ENCODE assay signal across 26 mouse cellular contexts in the genomic region with DNA sequence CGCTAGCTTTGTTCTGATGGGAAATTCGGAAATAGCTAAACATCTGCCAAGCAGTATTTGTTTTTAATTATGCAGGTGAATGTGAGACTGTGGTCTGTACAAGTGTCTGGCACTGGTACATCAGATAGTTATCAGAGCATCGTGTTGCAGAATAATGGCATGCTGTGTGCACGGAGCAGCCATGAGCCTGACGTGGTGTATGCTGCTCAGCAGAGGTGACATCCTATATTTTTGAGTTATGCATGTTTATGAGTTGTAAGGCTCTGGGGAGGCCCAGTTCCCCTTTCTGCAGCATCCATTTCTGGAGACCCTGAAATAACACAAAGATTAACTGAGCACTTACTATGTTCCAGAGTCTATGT.
DNase-seq lines count a peak whose midpoint lies in the region; ATAC-seq and TF ChIP-seq lines count a peak whose summit lies in the region.
"Had no signal": no experiment of that assay in that cellular context is flagged by ENCODE, and none has a peak within 500 bp of the region (broad histone marks: within the 10 kb centered on the region; RNA-seq: fewer than 3 reads in every experiment).

No protein-coding gene starts in this region.

- no peak for TF ChIP-seq CTCF in heart, adult 2 months (IDR thresholded peaks at IDR 0.05)

- H3K4me1 ChIP-seq in embryonic facial prominence, embryonic 14.5 days (ENCODE audit: control insufficient read depth, insufficient read depth, low read length) = peaks cover 8% of the 10 kb centered on the region; the same call in 1 of the 2 replicates
- 0 out of 2 replicates have a peak, but pooled peaks cover 6% of the 10 kb centered on the region for H3K4me1 ChIP-seq in embryonic facial prominence, embryonic 10.5 days
- H3K4me1 ChIP-seq in heart, adult 2 months (ENCODE audit: control insufficient read depth, insufficient read depth, low read length) = no peaks in the 10 kb centered on the region
- H3K4me1 ChIP-seq in neural tube, embryonic 14.5 days (ENCODE audit: control insufficient read depth, insufficient read depth, low read length) = no peaks in the 10 kb centered on the region
- H3K4me1 ChIP-seq in neural tube, embryonic 15.5 days = peaks cover 9% of the 10 kb centered on the region; the same call in 1 of the 2 replicates
- H3K4me1 ChIP-seq in limb, embryonic 15.5 days = peaks cover 12% of the 10 kb centered on the region; the same call in 1 of the 2 replicates
- H3K4me1 ChIP-seq: forebrain, embryonic 12.5 days had no signal

- 0 out of 2 replicates have a peak, but pooled peaks have one; percentile 53 for ATAC-seq in embryonic facial prominence, embryonic 14.5 days (ENCODE audit: low read depth)
- peak; percentile 56; the same call in 1 of the 2 replicates for ATAC-seq in neural tube, embryonic 14.5 days (ENCODE audit: low read depth)
- ATAC-seq in neural tube, embryonic 15.5 days (ENCODE audit: low FRiP score) = no peak
- no peak for ATAC-seq in limb, embryonic 15.5 days (ENCODE audit: insufficient number of reproducible peaks, low FRiP score, low TSS enrichment, low read depth)
- ATAC-seq: CD4-positive, CD25-positive, alpha-beta regulatory T cell, adult 4 months; forebrain, embryonic 14.5 days; forebrain, embryonic 16.5 days had no signal

- H3K27me3 ChIP-seq in embryonic facial prominence, embryonic 14.5 days (replicated peaks; ENCODE audit: control insufficient read depth, insufficient read depth, low read length) = no peaks in the 10 kb centered on the region
- H3K27me3 ChIP-seq in embryonic facial prominence, embryonic 10.5 days (replicated peaks; ENCODE audit: low read depth, poor library complexity, severe bottlenecking) = no peaks in the 10 kb centered on the region
- no peaks in the 10 kb centered on the region for H3K27me3 ChIP-seq in heart, adult 2 months (ENCODE audit: control insufficient read depth, insufficient read depth, low read length)
- H3K27me3 ChIP-seq in neural tube, embryonic 14.5 days (ENCODE audit: control insufficient read depth, insufficient read depth, low read length) = no peaks in the 10 kb centered on the region
- H3K27me3 ChIP-seq in neural tube, embryonic 15.5 days (replicated peaks) = no peaks in the 10 kb centered on the region
- no peaks in the 10 kb centered on the region for H3K27me3 ChIP-seq in limb, embryonic 15.5 days
- H3K27me3 ChIP-seq: CH12.LX; embryonic facial prominence, embryonic 12.5 days; forebrain, embryonic 12.5 days had no signal

- no peak overlapping the region for H3K9ac ChIP-seq in embryonic facial prominence, embryonic 14.5 days (ENCODE audit: low read depth, low read length)
- H3K9ac ChIP-seq in heart, adult 2 months (ENCODE audit: low read depth, low read length) = no peak overlapping the region
- H3K9ac ChIP-seq in neural tube, embryonic 14.5 days (replicated peaks; ENCODE audit: low read depth, low read length) = no peak overlapping the region
- H3K9ac ChIP-seq in neural tube, embryonic 15.5 days (replicated peaks) = no peak overlapping the region
- no peak overlapping the region for H3K9ac ChIP-seq in limb, embryonic 15.5 days
- H3K9ac ChIP-seq: embryonic facial prominence, embryonic 12.5 days; forebrain, embryonic 12.5 days had no signal

- H3K9me3 ChIP-seq in embryonic facial prominence, embryonic 14.5 days (ENCODE audit: control insufficient read depth, low read length) = no peaks in the 10 kb centered on the region
- no peaks in the 10 kb centered on the region for H3K9me3 ChIP-seq in embryonic facial prominence, embryonic 10.5 days
- H3K9me3 ChIP-seq in neural tube, embryonic 14.5 days (ENCODE audit: control insufficient read depth, low read length) = no peaks in the 10 kb centered on the region
- H3K9me3 ChIP-seq in neural tube, embryonic 15.5 days (replicated peaks) = no peaks in the 10 kb centered on the region
- no peaks in the 10 kb centered on the region for H3K9me3 ChIP-seq in limb, embryonic 15.5 days
- H3K9me3 ChIP-seq: embryonic facial prominence, embryonic 12.5 days; forebrain, embryonic 12.5 days; G1E had no signal

- no peak overlapping the region for H3K4me2 ChIP-seq in embryonic facial prominence, embryonic 14.5 days (ENCODE audit: low read depth, low read length)
- no peak overlapping the region for H3K4me2 ChIP-seq in neural tube, embryonic 14.5 days (ENCODE audit: low read depth, low read length)
- H3K4me2 ChIP-seq in neural tube, embryonic 15.5 days = no peak overlapping the region
- no peak overlapping the region for H3K4me2 ChIP-seq in limb, embryonic 15.5 days
- H3K4me2 ChIP-seq: embryonic facial prominence, embryonic 12.5 days; forebrain, embryonic 12.5 days had no signal

- TF ChIP-seq POLR2A in heart, adult 2 months (IDR thresholded peaks at IDR 0.05; ENCODE audit: insufficient read depth, low read depth, low read length) = no peak

- DNase-seq in embryonic facial prominence, embryonic 14.5 days (ENCODE audit: low spot score) = peak; percentile 35
- DNase-seq in embryonic facial prominence, embryonic 10.5 days (ENCODE audit: low spot score) = no peak
- DNase-seq in heart, adult 11 months = peak; percentile 30
- no peak for DNase-seq in heart, adult 2 months
- no peak for DNase-seq in left cerebral cortex, adult 9 months (ENCODE audit: low spot score in 2 of 2)
- DNase-seq: adrenal gland, adult 2 months; adrenal gland, postnatal 10 days; adrenal gland, postnatal 25 days; B cell, adult 2 months; cerebellum, adult 11 months; cerebellum, adult 18-20 months; cerebellum, adult 8-10 months; cerebellum, adult 9-11 months; cerebellum, postnatal 14 days; cerebellum, postnatal 36 days; embryo, embryonic 11 days had no signal

- 53% methylated on average over 5 of the region's 5 CpGs for WGBS in embryonic facial prominence, embryonic 14.5 days
- 85% methylated on average over 5 of the region's 5 CpGs for WGBS in embryonic facial prominence, embryonic 10.5 days
- WGBS in heart, adult 2 months = 84% methylated on average over 5 of the region's 5 CpGs
- WGBS in neural tube, embryonic 14.5 days = 73% methylated on average over 5 of the region's 5 CpGs
- 57% methylated on average over 5 of the region's 5 CpGs for WGBS in neural tube, embryonic 15.5 days
- WGBS in limb, embryonic 15.5 days = 55% methylated on average over 5 of the region's 5 CpGs

- no peak for TF ChIP-seq EP300 in heart, adult 2 months (IDR thresholded peaks at IDR 0.05; ENCODE audit: insufficient read depth, low read depth, low read length)

- no peak overlapping the region for H3K27ac ChIP-seq in embryonic facial prominence, embryonic 14.5 days (replicated peaks; ENCODE audit: low read depth, low read length)
- H3K27ac ChIP-seq in embryonic facial prominence, embryonic 10.5 days (replicated peaks) = no peak overlapping the region
- H3K27ac ChIP-seq in heart, adult 2 months = no peak overlapping the region
- H3K27ac ChIP-seq in neural tube, embryonic 14.5 days (ENCODE audit: low read depth, low read length) = no peak overlapping the region
- H3K27ac ChIP-seq in neural tube, embryonic 15.5 days (replicated peaks) = no peak overlapping the region
- 0 out of 2 replicates have a peak overlapping the region, but pooled peaks have one; percentile 54 for H3K27ac ChIP-seq in limb, embryonic 15.5 days
- H3K27ac ChIP-seq: embryonic facial prominence, embryonic 12.5 days; forebrain, embryonic 12.5 days had no signal

- intact Hi-C loops in heart, adult 2 months (cut with DNase I) = no loop called here

- H3K79me2 ChIP-seq in heart, adult 2 months (replicated peaks; ENCODE audit: control insufficient read depth, insufficient read depth, low read length) = no peaks in the 10 kb centered on the region

- no peak overlapping the region for H3K4me3 ChIP-seq in embryonic facial prominence, embryonic 14.5 days (ENCODE audit: low read depth, low read length)
- H3K4me3 ChIP-seq in embryonic facial prominence, embryonic 10.5 days = no peak overlapping the region
- H3K4me3 ChIP-seq in heart, adult 2 months = no peak overlapping the region
- no peak overlapping the region for H3K4me3 ChIP-seq in neural tube, embryonic 14.5 days (ENCODE audit: low read depth, low read length)
- no peak overlapping the region for H3K4me3 ChIP-seq in neural tube, embryonic 15.5 days (replicated peaks)
- H3K4me3 ChIP-seq in limb, embryonic 15.5 days = no peak overlapping the region
- H3K4me3 ChIP-seq: embryonic facial prominence, embryonic 12.5 days; forebrain, embryonic 12.5 days had no signal

- no peaks in the 10 kb centered on the region for H3K36me3 ChIP-seq in embryonic facial prominence, embryonic 14.5 days (ENCODE audit: control insufficient read depth, insufficient read depth, low read length)
- H3K36me3 ChIP-seq in embryonic facial prominence, embryonic 10.5 days (replicated peaks) = no peaks in the 10 kb centered on the region
- no peaks in the 10 kb centered on the region for H3K36me3 ChIP-seq in heart, adult 2 months (ENCODE audit: control insufficient read depth, insufficient read depth, low read length)
- H3K36me3 ChIP-seq in neural tube, embryonic 14.5 days (ENCODE audit: control insufficient read depth, insufficient read depth, low read length) = no peaks in the 10 kb centered on the region
- H3K36me3 ChIP-seq in neural tube, embryonic 15.5 days = no peaks in the 10 kb centered on the region
- H3K36me3 ChIP-seq in limb, embryonic 15.5 days = no peaks in the 10 kb centered on the region
- H3K36me3 ChIP-seq: embryonic facial prominence, embryonic 12.5 days; forebrain, embryonic 12.5 days; G1E had no signal

Comparison
In these comparisons a context has a peak if more than half of its experiments do, and no peak if none do; other contexts are left out.
1. ATAC-seq: peak in embryonic facial prominence, embryonic 14.5 days (single experiment) and neural tube, embryonic 14.5 days (single experiment); none in neural tube, embryonic 15.5 days (single experiment) and limb, embryonic 15.5 days (single experiment).
2. DNase-seq: peak in embryonic facial prominence, embryonic 14.5 days (single experiment) and heart, adult 11 months (single experiment); none in embryonic facial prominence, embryonic 10.5 days (single experiment), heart, adult 2 months (0 of 2) and left cerebral cortex, adult 9 months (0 of 2).